Mouse (Mus musculus) spleen, adult 2 months (tissue): Measurements from ENCODE around the gene Cd3e. TPM values are rescaled to one million over a fixed set of nuclear protein-coding genes. Genes with fewer than 3 reads are reported as not detected.

Experiments
- DNase-seq, 2 experiments: peaks; one replicate each; pipeline versions ENCODE4 v3.0.0 to v3.0.0-alpha.2; 2012 to 2021; ENCODE audit warnings: low spot score in 2 of 2, low read depth in 1 of 2
- H3K27ac ChIP-seq: fragments of 200-500 bp; 2 replicates; pipeline ENCODE4 v1.5.1; 2012; ENCODE audit warnings: low read length, inconsistent platforms; ENCODE audit not compliant: insufficient read depth
- H3K27me3 ChIP-seq: fragments of 200-500 bp; 2 replicates; pipeline ENCODE4 v1.6.1; 2012; ENCODE audit warnings: mild to moderate bottlenecking, moderate library complexity, low read length, inconsistent platforms; ENCODE audit not compliant: control insufficient read depth, insufficient read depth
- H3K36me3 ChIP-seq: fragments of 200-500 bp; 2 replicates; pipeline ENCODE4 v1.6.1; 2012; ENCODE audit warnings: mild to moderate bottlenecking, low read length, inconsistent platforms; ENCODE audit not compliant: control insufficient read depth, insufficient read depth
- H3K4me1 ChIP-seq: fragments of 200-500 bp; 2 replicates; pipeline ENCODE4 v1.6.1; 2011; ENCODE audit warnings: inconsistent platforms; ENCODE audit not compliant: control insufficient read depth, insufficient read depth, insufficient read length
- H3K4me3 ChIP-seq: fragments of 200-500 bp; 2 replicates; pipeline ENCODE4 v1.5.1; 2011; ENCODE audit warnings: mild to moderate bottlenecking, inconsistent platforms; ENCODE audit not compliant: insufficient read depth, insufficient read length; ENCODE audit errors: extremely low read depth
- CTCF ChIP-seq: fragments of 200-500 bp; IDR thresholded peaks from 2 replicates; pipeline ENCODE4 v1.5.1; 2011; ENCODE audit warnings: mild to moderate bottlenecking, inconsistent platforms; ENCODE audit not compliant: insufficient read depth, insufficient read length, insufficient replicate concordance; ENCODE audit errors: extremely low read depth
- POLR2A ChIP-seq: fragments of 200-500 bp; IDR thresholded peaks from 2 replicates; pipeline ENCODE4 v1.6.1; 2011; ENCODE audit warnings: low read depth, low read length, inconsistent platforms
- WGBS: fragments of 180-500 bp; shearing (Covaris S2); methylation state at CpG from one replicate; pipeline ENCODE4 v1.1.7; 2018; 5-methylcytosine and 5-hydroxymethylcytosine counted together
- polyA plus RNA-seq: library from polyadenylated mRNA; depleted of rRNA; stranded (reverse); fragments of >200 nt; gene quantifications from 2 replicates; pipeline ENCODE4 v1.2.3, GENCODE M21; 2012

Gene Cd3e
- polyA plus RNA-seq, 1 experiment: 44.8 TPM

DNA sequence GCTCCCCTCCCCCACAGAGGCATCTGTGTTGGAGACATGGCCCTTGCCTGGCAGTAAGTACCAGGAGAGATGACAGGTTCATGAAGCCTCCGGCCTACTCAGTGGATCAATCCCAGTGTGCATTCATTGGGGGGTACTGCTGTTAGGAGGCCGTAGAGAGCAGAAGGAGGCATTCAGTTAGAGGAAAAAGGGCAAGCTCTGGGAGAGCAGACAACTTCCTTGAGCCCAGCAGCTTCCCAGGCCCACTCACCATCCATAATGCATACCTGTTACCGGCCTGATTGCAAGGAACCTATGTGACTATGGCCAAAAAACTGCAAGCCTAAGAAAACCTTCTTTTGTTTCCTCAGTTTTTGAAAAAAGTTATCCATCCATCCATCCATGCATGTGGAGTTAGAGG lies 25.1 kb upstream of the Cd3e start:
- H3K4me1 ChIP-seq: peaks cover 2% of the 10 kb centered on the region; the same call in 1 of the 2 replicates
- H3K27me3 ChIP-seq: no peaks in the 10 kb centered on the region
- no peak for DNase-seq
- no peaks in the 10 kb centered on the region for H3K36me3 ChIP-seq
- TF ChIP-seq CTCF (no peak), POLR2A (no peak)
- WGBS: 84% methylated on average over 3 of the region's 3 CpGs
- no peak overlapping the region for H3K27ac ChIP-seq
- H3K4me3 ChIP-seq: no peak overlapping the region

DNA sequence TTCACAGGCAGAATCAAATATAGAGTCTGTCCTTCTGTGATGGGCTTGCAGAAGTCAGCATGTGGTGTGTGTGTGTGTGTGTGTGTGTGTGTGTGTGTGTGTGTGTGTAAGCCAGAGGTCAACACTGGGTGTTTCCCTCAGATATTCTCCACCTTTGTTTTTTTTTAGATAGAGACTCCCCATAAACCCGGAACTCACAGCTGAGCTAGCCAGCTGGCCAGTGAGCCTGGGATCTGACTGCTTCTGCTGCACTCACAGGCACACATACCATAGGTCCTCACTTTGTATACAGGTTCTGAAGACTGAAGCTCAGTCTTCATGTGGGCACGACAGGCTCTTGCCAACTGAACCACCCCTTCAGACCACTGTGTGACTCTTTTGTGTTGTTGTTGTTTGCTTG lies 22.8 kb upstream of the Cd3e start:
- no peak for DNase-seq
- Histone ChIP-seq H3K4me3 (no peak overlapping the region), H3K27ac (no peak overlapping the region), H3K27me3 (no peaks in the 10 kb centered on the region), H3K36me3 (no peaks in the 10 kb centered on the region), H3K4me1 (peaks cover 2% of the 10 kb centered on the region; the same call in 1 of the 2 replicates)
- WGBS: 68% methylated on average over 2 of the region's 2 CpGs
- TF ChIP-seq CTCF: no peak
- no peak for TF ChIP-seq POLR2A

DNA sequence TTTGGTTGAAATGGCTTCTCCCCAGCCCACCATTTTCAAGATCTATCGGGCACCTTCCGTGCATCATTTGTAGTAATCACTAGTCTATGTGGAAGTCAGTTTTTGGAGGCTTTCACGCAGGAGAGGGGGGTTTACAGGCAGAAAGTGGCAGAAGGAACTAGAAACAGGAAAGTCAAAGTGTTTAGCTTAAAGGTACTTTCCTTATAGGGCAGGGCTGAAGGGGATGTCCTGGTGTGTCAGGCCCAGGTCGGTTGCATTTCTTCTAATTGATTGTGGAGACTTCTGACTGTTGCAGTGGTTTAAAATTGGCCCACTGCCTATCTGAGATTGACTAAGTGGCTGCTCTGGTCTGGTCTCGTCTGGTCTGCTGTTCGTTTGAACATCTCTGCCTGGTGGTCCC lies 20.9 kb upstream of the Cd3e start:
- Histone ChIP-seq H3K4me3 (no peak overlapping the region), H3K36me3 (no peaks in the 10 kb centered on the region), H3K4me1 (peaks cover 2% of the 10 kb centered on the region; the same call in 1 of the 2 replicates), H3K27ac (peak overlapping the region; percentile 14; the same call in 1 of the 2 replicates), H3K27me3 (no peaks in the 10 kb centered on the region)
- TF ChIP-seq POLR2A (no peak), CTCF (no peak)
- DNase-seq: no peak
- WGBS: 36% methylated on average over 6 of the region's 6 CpGs

DNA sequence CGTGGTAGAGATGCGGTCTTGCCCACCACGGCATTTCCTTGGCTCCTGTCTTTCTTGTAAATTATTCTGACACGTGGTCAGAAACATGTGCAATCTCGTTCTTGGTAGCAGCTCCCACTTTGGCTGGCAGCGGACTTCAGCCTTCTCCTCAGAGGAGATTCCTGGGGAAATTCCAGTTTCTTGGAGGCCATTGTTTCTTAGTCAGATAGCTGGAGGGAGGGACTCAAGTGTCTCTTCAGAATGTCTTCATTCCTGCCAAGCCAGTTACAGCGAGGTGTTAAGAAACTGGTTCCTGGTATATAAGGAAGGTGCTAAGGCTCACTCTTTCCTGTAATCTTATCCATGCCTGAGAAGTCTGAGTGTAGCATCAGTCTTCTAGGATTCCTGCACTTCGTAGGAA lies 17.9 kb upstream of the Cd3e start:
- Histone ChIP-seq H3K27me3 (no peaks in the 10 kb centered on the region), H3K36me3 (no peaks in the 10 kb centered on the region), H3K4me1 (peaks cover 2% of the 10 kb centered on the region; the same call in 1 of the 2 replicates), H3K27ac (no peak overlapping the region), H3K4me3 (no peak overlapping the region)
- TF ChIP-seq POLR2A: no peak
- no peak for DNase-seq
- 42% methylated on average over 8 of the region's 8 CpGs for WGBS

DNA sequence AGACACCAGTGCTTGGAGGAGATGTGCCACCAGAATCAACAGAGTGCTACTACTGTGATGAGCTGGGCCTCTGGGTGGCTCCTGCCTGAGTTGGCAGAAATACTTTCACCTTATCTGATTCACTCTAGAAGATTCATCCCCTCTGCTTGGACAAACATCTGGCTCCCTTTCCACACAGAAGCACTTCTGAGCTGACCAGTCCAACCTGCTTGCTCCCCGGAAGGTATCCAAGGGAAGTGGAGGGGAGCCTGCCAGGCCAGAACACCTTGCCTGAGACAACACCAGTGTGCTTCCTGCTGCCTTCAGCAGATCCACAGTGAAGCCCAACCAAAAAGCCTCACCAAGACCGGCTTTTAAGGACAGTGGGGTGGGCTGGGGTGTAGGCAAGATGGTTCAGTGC lies 14.8 kb upstream of the Cd3e start:
- no peak overlapping the region for H3K4me3 ChIP-seq
- DNase-seq: no peak
- H3K27me3 ChIP-seq: no peaks in the 10 kb centered on the region
- H3K27ac ChIP-seq: no peak overlapping the region
- WGBS: 82% methylated on average over 2 of the region's 2 CpGs
- H3K4me1 ChIP-seq: no peaks in the 10 kb centered on the region
- no peak for TF ChIP-seq POLR2A
- no peak for TF ChIP-seq CTCF
- H3K36me3 ChIP-seq: no peaks in the 10 kb centered on the region

DNA sequence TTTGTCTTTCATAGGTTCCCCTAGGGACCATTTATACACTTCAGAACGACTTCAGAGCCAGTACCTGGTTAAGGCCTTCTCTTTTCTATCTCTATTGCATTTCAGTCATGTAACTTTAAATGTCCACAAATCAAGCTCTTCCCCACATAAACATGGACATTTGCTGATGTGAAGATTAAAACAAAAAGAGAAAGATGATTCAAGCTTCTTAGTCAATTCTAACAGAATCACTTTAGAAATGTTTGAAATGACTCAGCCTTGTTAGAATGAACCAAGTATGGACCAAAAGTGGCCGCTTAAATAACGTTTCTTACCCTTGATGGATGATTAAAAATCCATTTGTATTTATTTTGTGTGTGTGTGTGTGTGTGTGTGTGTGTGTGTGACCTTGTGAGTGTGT lies 14.2 kb upstream of the Cd3e start:
- WGBS: 60% methylated on average over 3 of the region's 3 CpGs
- Histone ChIP-seq H3K27ac (no peak overlapping the region), H3K4me1 (no peaks in the 10 kb centered on the region), H3K36me3 (no peaks in the 10 kb centered on the region), H3K4me3 (no peak overlapping the region), H3K27me3 (no peaks in the 10 kb centered on the region)
- no peak for DNase-seq
- TF ChIP-seq POLR2A (no peak), CTCF (no peak)

DNA sequence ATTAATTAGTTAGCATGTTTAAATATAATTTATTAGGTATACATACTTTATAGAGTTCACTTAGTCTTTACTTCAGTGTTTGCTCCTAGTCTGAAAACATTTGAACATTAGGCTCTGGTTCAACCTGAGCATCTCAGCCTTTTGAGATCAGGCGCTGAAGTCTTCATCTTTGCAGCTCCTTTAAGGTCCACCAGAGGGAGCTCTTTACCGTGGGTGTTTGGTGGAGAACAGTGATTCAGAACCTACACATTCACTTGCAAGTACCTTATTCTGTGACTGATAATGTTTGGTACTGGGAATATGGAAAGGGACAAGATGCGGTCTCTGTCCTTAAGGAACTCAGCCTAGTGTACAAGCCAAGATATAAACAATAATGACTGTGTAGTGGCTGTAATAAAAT lies 13.4 kb upstream of the Cd3e start:
- H3K27ac ChIP-seq: no peak overlapping the region
- peak; percentile 57 to 63 for DNase-seq
- WGBS: 11% methylated on average over 3 of the region's 3 CpGs
- H3K4me3 ChIP-seq: no peak overlapping the region
- no peaks in the 10 kb centered on the region for H3K4me1 ChIP-seq
- H3K27me3 ChIP-seq: no peaks in the 10 kb centered on the region
- TF ChIP-seq CTCF (peak; percentile 74; the same call in 1 of the 2 replicates), POLR2A (no peak)
- H3K36me3 ChIP-seq: no peaks in the 10 kb centered on the region
